Mouse (Mus musculus) cerebellum, adult 8-10 months (tissue): Measurements from ENCODE around the gene Vmn2r40.
"Not testable (repeated sequence)": the region's sequence is repeated elsewhere in the genome, so short reads cannot be mapped to it uniquely, and the experiment has no call there.

Source experiments
- DNase-seq: peaks from one replicate; pipeline ENCODE4 v3.0.0; 2022

The Vmn2r40 gene

GRCm38 (mm10) chr7:8931335-8931734 is at the start of gene Vmn2r40:
Gene Vmn2r40, minus strand, starts transcription at chr7:8931435.
- DNase-seq: not testable (repeated sequence)
